Mouse (Mus musculus) small intestine, adult 2 months (tissue): Measurements from ENCODE around the gene Rab1a. TPM values are rescaled to one million over a fixed set of nuclear protein-coding genes. Genes with fewer than 3 reads are reported as not detected.
A peak's percentile ranks its signal among the peaks of the same experiment; 100 is the strongest.

Source experiments
- H3K27ac ChIP-seq: fragments of 200-500 bp; 2 replicates; pipeline ENCODE4 v1.5.1; 2012; ENCODE audit warnings: low read depth, low read length, control low read depth, inconsistent platforms; ENCODE audit not compliant: insufficient read depth
- H3K27me3 ChIP-seq: fragments of 200-500 bp; 2 replicates; pipeline ENCODE4 v1.6.1; 2012; ENCODE audit warnings: mild to moderate bottlenecking, moderate library complexity, low read length, inconsistent platforms; ENCODE audit not compliant: control insufficient read depth, insufficient read depth
- H3K36me3 ChIP-seq: fragments of 200-500 bp; 2 replicates; pipeline ENCODE4 v1.6.1; 2012; ENCODE audit warnings: mild to moderate bottlenecking, low read length, control low read depth, inconsistent platforms; ENCODE audit not compliant: control insufficient read depth, insufficient read depth
- H3K4me1 ChIP-seq: fragments of 200-500 bp; 2 replicates; pipeline ENCODE4 v1.6.1; 2012; ENCODE audit warnings: low read length, inconsistent platforms, mixed read lengths; ENCODE audit not compliant: control insufficient read depth, insufficient read depth, insufficient read length
- H3K4me3 ChIP-seq: fragments of 200-500 bp; 2 replicates; pipeline ENCODE4 v1.5.1; 2012; ENCODE audit warnings: low read depth, mild to moderate bottlenecking, control low read depth, inconsistent platforms, low read length, moderate library complexity
- CTCF ChIP-seq: fragments of 200-500 bp; IDR thresholded peaks from 2 replicates; pipeline ENCODE4 v1.5.1; 2012; ENCODE audit warnings: low read depth, mild to moderate bottlenecking, control low read depth, inconsistent platforms, low read length, moderate library complexity, mixed read lengths; ENCODE audit not compliant: insufficient replicate concordance, insufficient read length; ENCODE audit errors: extremely low read depth
- POLR2A ChIP-seq: fragments of 200-500 bp; IDR thresholded peaks from 2 replicates; pipeline ENCODE4 v1.6.1; 2012; ENCODE audit warnings: low read depth, mild to moderate bottlenecking, control low read depth, inconsistent platforms, low read length, moderate library complexity
- WGBS: fragments of 180-500 bp; shearing (Covaris S2); methylation state at CpG from one replicate; pipeline ENCODE4 v1.1.7; 2018; 5-methylcytosine and 5-hydroxymethylcytosine counted together
- polyA plus RNA-seq: library from polyadenylated mRNA; depleted of rRNA; stranded (reverse); fragments of >200 nt; gene quantifications from 2 replicates; pipeline ENCODE4 v1.2.3, GENCODE M21; 2012

The Rab1a gene
- polyA plus RNA-seq, 1 experiment, result 60.0 TPM

GRCm38 (mm10) chr11:20248840-20249239, 47.6 kb downstream of the Rab1a start:
- H3K27me3 ChIP-seq, result no peaks in the 10 kb centered on the region
- WGBS, result under 1% methylated on average over 37 of the region's 39 CpGs
- no peak for TF ChIP-seq POLR2A
- TF ChIP-seq CTCF, result no peak
- peak overlapping the region; percentile 39 for H3K27ac ChIP-seq
- peaks cover 2% of the 10 kb centered on the region; the same call in 1 of the 2 replicates for H3K36me3 ChIP-seq
- peak overlapping the region; percentile 73 for H3K4me3 ChIP-seq
- peaks cover 3% of the 10 kb centered on the region; the same call in 1 of the 2 replicates for H3K4me1 ChIP-seq

- peak within 1 kb of the TSS; percentile 39 for H3K27ac ChIP-seq
- H3K27me3 ChIP-seq, result no peaks in the 10 kb centered on the region
- H3K4me3 ChIP-seq, result peak within 1 kb of the TSS; percentile 73
- peaks cover 3% of the 10 kb centered on the region; the same call in 1 of the 2 replicates for H3K4me1 ChIP-seq
- TF ChIP-seq CTCF (no peak), POLR2A (no peak)
- under 1% methylated on average over 59 of the region's 59 CpGs for WGBS
- H3K36me3 ChIP-seq, result peaks cover 2% of the 10 kb centered on the region; the same call in 1 of the 2 replicates
These were observed 48.3 kb downstream of the Rab1a start, which contains the start of gene Cep68 for GRCm38 (mm10) chr11:20249296-20250110. TSS of gene Cep68 (minus strand) at chr11:20249429.

GRCm38 (mm10) chr11:20250476-20251178, 49.4 kb downstream of the Rab1a start:
- 90% methylated on average over 6 of the region's 6 CpGs for WGBS
- TF ChIP-seq CTCF (no peak), POLR2A (no peak)
- Histone ChIP-seq H3K27me3 (no peaks in the 10 kb centered on the region), H3K27ac (no peak overlapping the region), H3K36me3 (no peaks in the 10 kb centered on the region), H3K4me1 (peaks cover 3% of the 10 kb centered on the region; the same call in 1 of the 2 replicates), H3K4me3 (no peak overlapping the region)

GRCm38 (mm10) chr11:20253088-20253487, 51.9 kb downstream of the Rab1a start:
- Histone ChIP-seq H3K36me3 (no peaks in the 10 kb centered on the region), H3K27me3 (no peaks in the 10 kb centered on the region), H3K4me1 (peaks cover 3% of the 10 kb centered on the region; the same call in 1 of the 2 replicates), H3K4me3 (no peak overlapping the region), H3K27ac (no peak overlapping the region)
- TF ChIP-seq CTCF, result no peak
- no peak for TF ChIP-seq POLR2A
- 48% methylated on average over 2 of the region's 2 CpGs for WGBS

GRCm38 (mm10) chr11:20254791-20255190, 53.6 kb downstream of the Rab1a start:
- no peak overlapping the region for H3K27ac ChIP-seq
- WGBS, result 75% methylated on average over 4 of the region's 4 CpGs
- no peaks in the 10 kb centered on the region for H3K36me3 ChIP-seq
- TF ChIP-seq POLR2A (no peak), CTCF (no peak)
- H3K4me1 ChIP-seq, result 0 out of 2 replicates have a peak, but pooled peaks cover 1% of the 10 kb centered on the region
- H3K4me3 ChIP-seq, result no peak overlapping the region
- H3K27me3 ChIP-seq, result no peaks in the 10 kb centered on the region

- H3K36me3 ChIP-seq, result no peaks in the 10 kb centered on the region
- H3K4me3 ChIP-seq, result no peak overlapping the region
- WGBS, result 63% methylated on average over 8 of the region's 8 CpGs
- no peaks in the 10 kb centered on the region for H3K4me1 ChIP-seq
- no peak for TF ChIP-seq CTCF
- H3K27me3 ChIP-seq, result no peaks in the 10 kb centered on the region
- no peak overlapping the region for H3K27ac ChIP-seq
These were observed 61.6 kb downstream of the Rab1a start for GRCm38 (mm10) chr11:20262628-20263380.

GRCm38 (mm10) chr11:20269885-20270284, 68.7 kb downstream of the Rab1a start:
- no peak overlapping the region for H3K4me3 ChIP-seq
- no peak for TF ChIP-seq POLR2A
- no peak for TF ChIP-seq CTCF
- H3K4me1 ChIP-seq, result no peaks in the 10 kb centered on the region
- no peak overlapping the region for H3K27ac ChIP-seq
- H3K27me3 ChIP-seq, result no peaks in the 10 kb centered on the region
- 87% methylated on average over 6 of the region's 6 CpGs for WGBS
- H3K36me3 ChIP-seq, result no peaks in the 10 kb centered on the region
